Mouse (Mus musculus): ENCODE measurements around the gene Zbtb20.

Zbtb20 gene

DNA sequence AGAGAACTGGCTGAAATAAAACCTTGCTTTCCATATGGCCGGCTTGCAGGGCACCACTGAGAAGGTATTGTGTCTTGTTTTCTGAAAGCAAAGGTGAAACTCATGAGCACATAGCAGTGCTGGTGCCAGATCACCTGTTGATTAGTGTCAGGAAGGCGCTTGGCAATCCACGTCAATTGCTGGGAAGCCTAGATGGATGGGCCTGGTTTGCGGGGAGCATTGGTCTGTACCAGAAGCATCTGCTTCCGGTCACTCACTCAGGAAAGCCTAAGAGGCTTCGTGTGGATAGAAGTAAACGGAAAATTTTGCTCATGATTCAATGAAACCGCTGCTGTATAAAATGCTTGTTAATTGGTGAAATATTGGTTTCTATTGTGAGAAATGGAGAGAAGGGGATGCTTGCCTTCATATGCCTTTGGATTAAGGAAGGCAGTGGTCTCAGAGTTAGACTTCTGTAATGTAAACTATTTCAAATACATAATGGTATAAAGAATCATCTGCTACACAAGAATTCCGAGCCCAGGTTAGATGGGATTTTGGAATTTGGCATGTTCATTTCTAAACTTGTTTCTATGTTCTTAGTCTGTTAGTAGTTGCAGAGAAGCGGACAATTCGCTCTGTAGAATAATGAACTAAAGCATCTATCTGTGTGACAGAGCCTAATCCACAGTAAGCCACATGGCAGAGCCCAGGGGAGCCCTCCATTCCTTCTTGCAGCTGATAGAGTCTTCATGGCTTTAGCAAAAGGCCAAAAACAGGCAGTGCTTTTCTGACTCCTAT, 521.4 kb downstream of the Zbtb20 start:
- no peak for DNase-seq (ENCODE audit: low read depth, low spot score)

DNA sequence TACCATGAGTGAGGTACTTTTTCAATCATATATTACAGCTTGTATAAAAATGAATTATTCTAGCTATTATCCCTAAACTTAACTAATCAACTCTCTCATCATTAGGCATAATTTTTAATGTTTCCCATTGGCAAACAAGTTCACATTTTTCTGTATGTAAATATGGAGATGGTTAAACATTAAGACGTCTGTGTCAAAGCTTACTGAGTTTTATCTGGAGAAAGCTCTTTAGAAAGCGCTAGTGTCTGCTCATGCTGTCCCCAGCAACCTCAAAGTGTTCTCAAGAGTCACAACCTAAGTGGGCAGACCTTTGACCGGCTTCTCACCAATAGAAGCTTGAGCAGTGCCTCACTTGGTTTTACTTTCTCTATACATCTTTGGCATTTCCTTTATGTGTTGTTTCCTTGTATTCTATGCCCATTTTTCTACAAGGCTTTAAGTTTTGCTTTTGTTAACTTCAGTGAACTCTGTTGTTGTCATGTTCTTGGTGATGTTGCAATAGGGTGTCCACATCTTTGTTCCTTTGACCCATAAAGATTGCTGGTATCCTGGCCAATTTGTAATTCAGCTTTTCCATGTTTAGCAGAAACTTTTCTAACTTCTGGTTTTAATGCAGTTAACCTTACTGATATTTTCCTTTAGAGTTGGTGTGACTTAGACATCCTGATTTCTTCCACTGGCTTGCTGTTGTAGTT, 522.1 kb downstream of the Zbtb20 start:
- DNase-seq (ENCODE audit: low read depth, low spot score) = no peak

DNA sequence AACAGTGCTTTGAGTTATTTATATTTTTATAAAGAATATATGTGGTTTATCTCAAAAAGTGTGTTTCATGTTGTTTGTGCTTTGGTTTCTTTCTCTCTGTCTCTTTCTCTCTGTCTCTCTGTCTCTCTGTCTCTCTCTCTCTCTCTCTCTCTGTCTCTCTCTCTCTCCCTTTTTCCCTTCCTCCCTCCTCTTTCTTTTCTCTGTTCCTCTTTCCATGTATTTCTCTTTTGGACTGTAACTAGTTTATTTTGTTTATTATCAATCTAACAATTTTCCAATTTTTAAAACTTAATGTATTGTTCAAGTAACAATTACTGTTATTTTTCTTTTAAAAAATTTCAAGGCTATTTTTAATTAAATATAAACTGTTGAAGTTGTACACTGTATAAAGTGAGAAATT, 523.7 kb downstream of the Zbtb20 start:
- no peak for DNase-seq (ENCODE audit: low read depth, low spot score)

DNA sequence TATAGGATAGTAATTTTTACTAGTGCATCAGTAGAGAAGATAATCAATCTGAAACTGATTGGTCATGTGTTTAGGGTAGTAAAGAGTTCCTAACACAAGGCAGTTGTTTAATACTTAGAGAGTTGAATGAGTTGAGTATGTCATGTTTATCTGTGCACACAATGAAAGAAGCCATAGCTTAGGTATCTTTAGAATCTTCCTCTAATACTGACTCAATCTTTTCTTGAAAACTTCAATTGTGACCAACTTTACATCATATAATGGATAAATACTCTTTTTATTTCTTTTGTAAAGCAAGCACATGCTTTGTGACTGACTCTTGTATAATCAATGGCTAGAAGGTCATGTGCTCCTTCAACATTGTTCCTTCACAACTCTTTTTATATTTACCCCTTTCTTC, 524.4 kb downstream of the Zbtb20 start:
- no peak for DNase-seq (ENCODE audit: low read depth, low spot score)

DNA sequence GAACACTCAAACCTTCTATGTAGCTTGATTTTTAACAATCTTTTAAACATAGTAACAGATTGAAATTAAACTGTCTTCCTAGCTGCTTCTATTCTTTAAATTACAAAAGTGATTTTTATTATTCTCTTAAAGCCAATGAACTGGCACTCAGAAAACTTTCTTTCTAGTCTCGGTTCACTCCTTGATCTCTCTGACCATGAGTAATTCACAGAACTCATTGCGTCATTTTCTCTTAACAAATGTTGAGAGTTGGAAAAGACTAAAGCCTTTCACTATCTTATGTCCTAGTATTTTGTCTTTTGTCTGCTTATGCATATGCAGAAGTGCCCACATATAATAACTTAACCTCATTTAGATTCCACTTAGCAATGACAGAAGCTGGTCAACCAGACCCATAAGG, 525.3 kb downstream of the Zbtb20 start:
- no peak for DNase-seq (ENCODE audit: low read depth, low spot score)

DNA sequence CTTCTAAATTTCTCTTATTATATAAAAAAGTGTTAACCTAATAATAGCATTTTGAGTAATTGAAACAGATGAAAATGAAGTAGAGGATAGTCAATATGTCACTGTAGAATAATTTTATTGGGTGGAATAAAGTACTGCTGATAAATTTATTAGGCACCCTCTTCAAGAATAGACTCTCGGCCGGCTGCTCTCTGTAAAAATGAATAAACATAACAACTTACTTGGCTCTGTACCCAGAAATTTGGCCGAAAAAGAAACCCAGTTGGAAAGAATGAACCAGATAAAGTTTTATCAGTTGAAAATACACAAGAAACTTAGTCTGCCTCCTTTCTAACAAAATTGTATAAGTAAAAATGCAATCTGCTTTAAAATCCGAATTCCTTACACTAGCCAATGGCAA, 527.2 kb downstream of the Zbtb20 start:
- no peak for DNase-seq (ENCODE audit: low read depth, low spot score)

DNA sequence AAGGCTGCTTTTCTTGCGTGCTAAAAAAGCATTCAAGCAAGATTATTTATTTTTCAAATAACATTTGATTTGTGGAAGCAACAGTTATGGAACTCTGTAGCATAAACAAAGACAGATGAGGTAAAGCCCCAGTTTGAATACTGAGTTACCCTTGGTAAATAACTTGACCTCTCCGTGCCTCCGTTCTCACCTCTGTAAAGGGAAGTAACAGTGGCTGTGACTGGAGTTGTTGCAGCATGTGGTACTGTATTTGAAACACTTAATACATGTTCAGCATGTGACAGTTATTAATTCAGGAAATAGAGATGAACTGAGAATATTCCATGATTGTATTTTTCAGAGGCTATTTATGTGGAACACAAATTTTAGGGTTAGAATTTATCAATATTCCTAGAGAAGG, 529.4 kb downstream of the Zbtb20 start:
- DNase-seq (ENCODE audit: low read depth, low spot score) = no peak

DNA sequence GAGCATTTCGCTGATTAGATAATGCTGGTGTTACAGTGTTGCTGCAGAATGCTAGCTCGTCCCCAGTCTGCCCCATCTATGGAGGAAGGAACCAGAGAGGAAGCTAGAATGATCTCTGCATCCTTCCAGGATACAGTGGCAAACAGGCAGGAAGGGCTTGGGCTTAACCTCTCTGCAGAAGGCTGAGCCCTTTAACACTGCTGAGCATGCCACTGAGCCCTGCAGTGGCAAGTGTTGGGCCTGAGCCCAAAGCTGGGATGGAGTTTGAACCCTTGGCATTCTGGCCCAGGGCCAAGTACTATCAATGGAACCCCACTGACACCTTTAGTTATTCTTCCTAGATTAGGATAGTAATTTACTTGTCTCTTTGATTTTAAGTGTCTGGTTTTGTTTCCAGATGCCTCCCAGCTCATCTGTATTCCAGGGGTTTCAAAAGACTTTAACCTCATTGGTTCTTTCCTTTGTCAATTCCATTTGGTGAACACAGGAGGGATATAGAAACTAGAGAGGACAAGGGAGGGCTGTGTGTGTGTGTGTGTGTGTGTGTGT, 532.0 kb downstream of the Zbtb20 start:
- DNase-seq (ENCODE audit: low read depth, low spot score) = no peak

DNA sequence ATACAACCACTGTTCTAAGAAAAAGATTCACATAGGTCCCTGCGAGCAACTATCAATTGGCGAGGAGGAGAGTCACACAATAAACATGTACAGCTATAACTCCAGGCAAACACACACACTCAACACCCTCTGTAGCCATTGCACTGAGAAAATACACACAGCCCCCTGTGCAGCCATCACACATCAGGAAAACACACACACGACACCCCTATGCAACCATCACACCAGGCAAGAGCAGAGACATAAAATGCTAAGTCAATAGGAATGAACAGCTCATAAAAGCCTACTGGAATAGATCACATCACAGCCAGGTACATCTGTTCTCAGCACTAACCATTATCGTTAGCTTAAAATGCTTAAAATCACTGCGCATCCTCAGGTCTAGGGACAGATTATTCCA, 532.9 kb downstream of the Zbtb20 start:
- no peak for DNase-seq (ENCODE audit: low read depth, low spot score)

DNA sequence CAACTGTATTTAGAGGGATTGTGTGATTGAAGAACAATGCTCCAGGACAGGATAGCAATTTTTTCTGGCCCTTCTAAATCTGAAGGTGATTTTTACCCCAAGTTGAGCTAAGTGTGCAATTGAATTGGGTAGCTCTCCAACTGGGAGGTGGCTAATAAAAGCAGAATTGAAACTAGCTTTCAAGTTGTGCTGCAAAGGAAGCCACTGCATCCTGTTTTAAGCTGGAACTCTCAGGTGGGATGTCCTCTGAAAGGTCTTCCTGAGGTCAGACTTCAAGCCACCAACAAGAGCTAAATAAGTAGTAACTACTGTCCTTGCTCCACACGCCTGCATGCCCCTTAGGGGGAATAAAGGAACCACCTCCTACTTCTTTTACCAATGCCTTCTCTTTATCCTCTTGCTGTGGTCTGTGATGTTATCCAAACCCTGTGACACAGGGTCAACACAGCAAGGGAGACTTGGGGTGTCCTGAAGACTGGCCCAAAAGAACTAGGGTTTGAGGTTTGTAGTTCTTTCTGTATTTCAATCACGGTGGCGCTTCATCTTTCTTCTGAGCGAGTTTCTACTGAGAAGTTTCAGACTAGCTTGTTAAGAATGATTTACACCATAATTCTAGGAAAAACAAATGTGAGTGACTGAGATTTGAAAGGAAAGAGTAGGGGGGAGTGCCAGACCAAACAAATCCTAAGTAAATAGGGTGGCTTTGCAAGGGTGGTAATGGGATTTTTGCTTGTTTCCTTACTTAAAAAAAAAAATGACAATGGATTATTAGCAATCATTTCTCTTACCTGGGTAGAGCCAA, 533.6 kb downstream of the Zbtb20 start:
- no peak for DNase-seq (ENCODE audit: low read depth, low spot score)

DNA sequence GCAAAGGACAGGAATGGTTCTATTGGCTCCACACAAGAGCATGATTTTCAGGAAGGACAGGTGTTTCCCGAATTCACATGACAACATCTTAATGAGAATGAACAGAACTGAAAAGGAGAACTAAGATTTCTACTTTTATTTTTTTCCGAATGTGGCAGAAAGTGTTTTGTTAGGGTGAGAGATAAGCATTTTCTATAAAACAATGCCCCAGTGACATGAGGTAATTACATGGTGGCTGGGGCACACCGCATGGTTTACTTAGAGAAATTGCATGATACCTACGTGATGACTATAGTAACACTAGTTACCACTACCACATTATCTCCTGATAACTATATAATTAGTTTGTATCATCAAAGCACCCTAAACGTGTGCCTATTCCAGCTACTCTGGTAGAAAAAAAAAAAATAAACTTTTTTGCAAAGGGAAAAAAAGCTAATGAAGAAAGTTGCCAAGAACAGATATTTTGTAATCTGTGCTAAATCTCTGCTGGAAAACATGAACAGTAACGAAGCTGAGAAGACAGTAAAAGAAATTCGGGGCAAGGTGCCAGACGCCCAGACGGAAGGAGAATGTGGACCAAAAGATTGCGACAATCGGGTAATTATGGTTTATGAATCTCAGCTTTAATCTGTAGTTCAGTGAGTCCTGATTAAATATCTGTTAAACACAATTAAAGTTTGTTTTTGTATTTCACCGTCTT, 534.4 kb downstream of the Zbtb20 start:
- no peak for DNase-seq (ENCODE audit: low read depth, low spot score)

DNA sequence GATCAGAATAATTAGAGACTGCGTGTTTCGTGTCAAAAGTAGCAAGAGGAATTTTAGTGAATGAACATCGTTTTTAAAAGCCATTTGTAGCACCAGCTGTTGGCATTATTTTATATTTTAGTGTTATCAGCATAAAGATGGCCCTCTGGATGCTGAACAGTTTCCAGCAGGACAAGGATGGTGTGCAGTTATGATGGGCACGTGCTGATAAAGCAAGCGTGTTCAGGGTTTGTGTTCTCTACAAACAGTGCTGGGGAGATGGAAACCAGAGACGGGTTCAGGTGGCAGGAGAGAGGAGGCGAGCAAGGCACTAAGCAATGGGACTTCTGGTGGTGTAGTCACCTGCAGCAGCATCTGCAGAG, 534.9 kb downstream of the Zbtb20 start:
- DNase-seq (ENCODE audit: low read depth, low spot score) = no peak

DNA sequence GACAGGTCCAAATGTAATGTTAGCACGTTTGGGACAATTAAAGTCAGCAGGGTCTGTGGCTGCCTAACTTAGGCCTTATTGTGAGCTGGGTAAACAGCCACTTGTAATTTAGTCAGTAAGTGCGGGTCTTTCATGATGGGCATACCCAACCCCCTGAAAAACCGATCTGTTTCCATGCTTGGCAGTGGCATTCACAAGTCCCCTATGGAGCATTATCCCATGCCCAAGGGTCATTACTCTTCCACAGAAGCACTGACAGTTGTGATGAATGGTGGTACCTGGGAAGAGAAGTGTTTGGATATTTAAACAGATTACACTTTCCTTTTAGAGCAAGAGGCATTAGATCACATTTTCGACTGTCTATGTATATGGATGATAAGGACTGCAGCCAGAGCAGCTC, 540.2 kb downstream of the Zbtb20 start:
- DNase-seq (ENCODE audit: low read depth, low spot score) = peak; percentile 20

DNA sequence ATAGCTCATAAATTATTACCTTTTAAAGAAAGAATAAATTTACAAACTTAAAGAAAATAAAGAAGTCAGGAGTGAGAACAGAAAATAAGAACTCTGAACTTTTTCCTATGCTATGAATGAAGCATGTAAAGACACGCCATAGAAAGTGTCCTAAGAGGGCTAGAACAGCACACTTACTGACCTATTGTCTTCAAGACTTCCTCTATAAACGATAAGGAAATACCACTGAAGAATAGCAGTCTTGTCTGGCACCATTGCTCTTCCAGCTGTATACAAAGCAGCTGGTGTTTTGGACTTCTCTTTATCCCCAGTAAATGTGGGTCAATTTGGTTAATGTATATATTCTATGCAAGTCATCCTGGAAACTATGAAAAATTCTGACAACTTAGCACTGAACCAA, 544.2 kb downstream of the Zbtb20 start:
- no peak for DNase-seq (ENCODE audit: low read depth, low spot score)

DNA sequence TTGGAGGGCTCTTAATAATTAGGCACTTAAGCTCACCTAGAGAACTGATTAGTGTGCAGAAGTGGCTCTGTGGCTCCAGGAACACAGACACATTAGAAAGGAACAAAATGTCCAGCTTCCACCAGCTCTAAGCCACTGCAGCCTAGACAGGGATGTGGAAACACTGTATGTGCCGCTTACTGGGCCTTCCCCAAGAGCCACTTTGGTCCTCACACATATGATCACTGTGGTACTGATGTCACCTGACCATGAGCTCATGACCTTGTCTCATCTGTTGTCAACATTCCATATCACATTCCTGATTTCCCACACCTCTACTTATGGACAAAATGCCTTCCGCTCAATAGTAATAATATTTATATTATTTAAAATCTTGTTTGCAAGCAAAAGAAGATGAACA, 553.3 kb downstream of the Zbtb20 start:
- no peak for DNase-seq (ENCODE audit: low read depth, low spot score)

DNA sequence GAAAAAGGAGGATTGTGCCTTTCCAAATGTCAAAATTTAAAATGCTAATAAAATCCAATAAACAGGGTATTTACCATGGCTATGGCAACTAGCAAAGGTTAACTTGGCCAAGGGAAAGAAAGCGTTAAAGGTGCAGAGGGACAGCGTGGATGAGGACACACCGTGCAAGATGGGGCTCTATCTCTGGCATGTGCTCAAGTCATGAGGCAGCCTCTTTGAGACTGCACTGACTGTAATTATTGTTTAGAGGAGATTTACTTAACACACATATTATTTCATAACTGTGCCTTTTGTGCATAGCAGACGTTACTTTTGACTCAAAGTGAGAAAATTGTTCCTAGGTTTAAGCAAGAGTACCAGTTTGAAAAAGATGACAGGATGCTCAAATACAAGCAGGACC, 554.3 kb downstream of the Zbtb20 start:
- DNase-seq (ENCODE audit: low read depth, low spot score) = no peak

DNA sequence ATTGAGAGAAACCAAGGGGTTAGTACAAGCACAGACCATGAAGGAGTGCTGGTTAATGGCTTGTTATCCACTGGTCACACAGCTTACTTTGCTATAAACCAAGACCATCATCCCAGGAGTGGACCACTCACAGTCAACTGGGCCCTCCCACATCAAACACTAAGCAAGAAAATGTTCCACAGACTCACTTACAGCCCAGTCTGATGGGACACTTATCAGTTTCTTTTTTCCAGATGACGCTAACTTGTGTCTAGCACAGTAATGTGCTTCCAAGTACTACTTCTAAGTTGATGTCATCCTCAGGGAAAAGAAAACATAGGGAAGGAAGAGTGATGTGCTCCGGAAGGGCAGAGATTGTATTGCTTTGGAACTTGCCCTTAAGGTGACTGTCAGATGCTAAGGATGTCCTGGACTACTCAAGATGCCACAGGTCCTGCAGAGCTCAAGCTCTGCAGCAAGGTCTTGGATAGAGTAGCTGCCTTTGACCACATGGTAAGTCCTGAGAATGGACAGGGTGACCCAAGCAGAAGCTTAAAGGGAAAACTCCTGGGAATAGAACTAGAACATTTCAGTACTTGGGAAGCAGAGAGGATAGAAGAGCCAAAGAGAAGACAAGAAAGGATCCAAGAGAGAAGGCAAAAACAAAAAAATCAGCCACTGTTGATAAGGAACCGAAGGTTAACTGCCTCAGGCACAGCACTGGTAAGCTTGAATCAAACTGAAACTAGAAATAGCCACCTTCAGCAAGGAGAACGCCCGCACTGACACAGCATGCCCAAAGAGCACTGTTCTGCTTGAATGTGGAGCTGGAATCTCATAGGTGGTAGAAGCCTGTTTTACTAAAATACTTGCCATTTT, 556.1 kb downstream of the Zbtb20 start:
- DNase-seq (ENCODE audit: low read depth, low spot score) = no peak

DNA sequence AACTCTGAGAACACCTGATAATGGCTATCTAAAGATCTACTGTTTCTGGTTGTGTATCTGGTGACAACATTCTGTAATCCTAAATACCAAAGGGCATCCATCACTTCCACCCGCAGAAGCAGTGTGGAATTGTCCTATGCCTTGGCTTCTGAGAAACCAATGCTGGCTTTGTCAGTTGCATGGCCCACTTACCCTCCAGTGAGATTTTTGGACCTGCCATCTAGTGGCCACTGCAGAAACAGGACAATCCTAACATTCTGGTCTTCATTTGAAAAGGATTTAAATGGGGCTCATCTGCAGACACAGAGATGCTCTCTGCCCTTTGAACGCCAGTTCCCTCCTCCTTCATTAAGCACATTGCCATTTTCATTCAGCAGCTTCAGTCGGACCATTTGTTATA, 559.3 kb downstream of the Zbtb20 start:
- peak; percentile 44 for DNase-seq (ENCODE audit: low read depth, low spot score)

DNA sequence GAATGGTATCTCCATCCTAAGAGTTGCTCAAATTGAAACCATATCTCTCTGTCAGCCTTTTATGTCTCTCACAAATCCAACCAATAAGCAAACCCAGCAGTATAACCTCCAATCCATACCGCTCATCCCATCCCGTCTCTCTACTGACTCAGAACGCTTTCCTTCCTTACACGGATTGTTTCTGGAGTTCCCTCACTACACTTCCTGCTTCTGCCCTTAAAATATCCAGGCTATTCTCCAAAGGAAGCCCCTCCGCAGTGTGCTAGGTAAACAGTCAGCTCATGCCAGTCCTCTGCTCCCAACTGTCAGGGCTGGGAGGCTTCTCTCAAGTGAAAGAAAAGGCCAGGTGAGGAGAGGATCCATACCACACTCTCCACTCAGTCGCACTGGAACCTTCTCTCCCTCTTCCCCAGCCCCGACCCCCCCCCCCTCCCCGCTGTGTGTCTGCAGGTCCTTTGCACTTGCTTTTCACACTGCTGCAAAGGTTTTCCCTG, 563.2 kb downstream of the Zbtb20 start:
- DNase-seq (ENCODE audit: low read depth, low spot score) = no peak

DNA sequence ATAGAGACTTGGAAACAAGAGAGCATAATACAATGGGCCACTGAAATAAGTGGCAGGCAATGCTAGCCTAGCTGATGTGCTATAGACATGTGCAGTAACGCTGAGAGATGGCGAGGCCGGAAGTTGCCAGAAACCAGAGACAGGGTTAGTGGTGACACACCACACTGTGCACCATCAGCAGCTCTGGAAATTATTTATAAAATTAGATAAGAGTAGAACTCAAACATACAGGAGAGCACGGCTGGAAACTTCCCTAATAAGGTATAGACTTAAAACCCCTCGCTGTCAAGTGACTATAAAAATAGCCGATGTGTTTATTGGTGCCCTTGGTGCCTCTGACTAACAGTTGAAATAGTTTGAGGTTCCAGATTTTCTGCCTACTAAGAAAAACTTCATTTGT, 565.7 kb downstream of the Zbtb20 start:
- no peak for DNase-seq (ENCODE audit: low read depth, low spot score)

DNA sequence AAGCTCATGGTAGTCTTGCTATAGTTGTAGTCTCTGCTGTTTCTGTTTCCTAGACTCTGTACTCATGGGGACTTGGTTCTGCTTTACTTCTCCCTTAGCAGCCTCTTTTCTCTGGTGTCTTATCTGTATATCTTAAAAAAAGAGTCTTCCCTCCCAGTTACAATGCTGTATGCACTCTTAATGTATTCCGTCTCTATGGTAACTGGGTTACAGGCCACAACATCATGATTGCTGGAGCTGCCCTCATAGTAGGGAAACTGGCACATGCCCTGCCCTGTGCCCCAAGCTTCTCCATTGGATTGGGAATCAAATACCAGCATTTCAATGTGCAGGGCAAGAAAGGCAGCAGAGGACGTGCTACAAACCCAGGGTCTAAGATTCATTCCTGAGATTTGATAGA, 567.4 kb downstream of the Zbtb20 start:
- no peak for DNase-seq (ENCODE audit: low read depth, low spot score)
